Mouse (Mus musculus) adrenal gland, postnatal 0 days (tissue): ENCODE results near the gene Tcp11l2. TPM values are rescaled to one million over a fixed set of nuclear protein-coding genes. Genes with fewer than 3 reads are reported as not detected.

Experiments
- polyA plus RNA-seq: library from polyadenylated mRNA; unstranded; fragments of >200 nt; fragmentation: Nextera tagmentation; extraction: Ambion mirVana; gene quantifications from 2 replicates; pipeline ENCODE4 v1.2.1, GENCODE M21; 2015

The Tcp11l2 gene
- 35.9 and 57.1 TPM in 2 replicates for polyA plus RNA-seq

GRCm38 (mm10) chr10:84576395-84577070, at the start of gene Tcp11l2:
Gene Tcp11l2, plus strand, starts transcription at chr10:84576626.

GRCm38 (mm10) chr10:84533912-84534671, 42.3 kb upstream of the Tcp11l2 start, which contains the start of gene Ckap4:
Gene Ckap4, minus strand, starts transcription at chr10:84534062.

DNA sequence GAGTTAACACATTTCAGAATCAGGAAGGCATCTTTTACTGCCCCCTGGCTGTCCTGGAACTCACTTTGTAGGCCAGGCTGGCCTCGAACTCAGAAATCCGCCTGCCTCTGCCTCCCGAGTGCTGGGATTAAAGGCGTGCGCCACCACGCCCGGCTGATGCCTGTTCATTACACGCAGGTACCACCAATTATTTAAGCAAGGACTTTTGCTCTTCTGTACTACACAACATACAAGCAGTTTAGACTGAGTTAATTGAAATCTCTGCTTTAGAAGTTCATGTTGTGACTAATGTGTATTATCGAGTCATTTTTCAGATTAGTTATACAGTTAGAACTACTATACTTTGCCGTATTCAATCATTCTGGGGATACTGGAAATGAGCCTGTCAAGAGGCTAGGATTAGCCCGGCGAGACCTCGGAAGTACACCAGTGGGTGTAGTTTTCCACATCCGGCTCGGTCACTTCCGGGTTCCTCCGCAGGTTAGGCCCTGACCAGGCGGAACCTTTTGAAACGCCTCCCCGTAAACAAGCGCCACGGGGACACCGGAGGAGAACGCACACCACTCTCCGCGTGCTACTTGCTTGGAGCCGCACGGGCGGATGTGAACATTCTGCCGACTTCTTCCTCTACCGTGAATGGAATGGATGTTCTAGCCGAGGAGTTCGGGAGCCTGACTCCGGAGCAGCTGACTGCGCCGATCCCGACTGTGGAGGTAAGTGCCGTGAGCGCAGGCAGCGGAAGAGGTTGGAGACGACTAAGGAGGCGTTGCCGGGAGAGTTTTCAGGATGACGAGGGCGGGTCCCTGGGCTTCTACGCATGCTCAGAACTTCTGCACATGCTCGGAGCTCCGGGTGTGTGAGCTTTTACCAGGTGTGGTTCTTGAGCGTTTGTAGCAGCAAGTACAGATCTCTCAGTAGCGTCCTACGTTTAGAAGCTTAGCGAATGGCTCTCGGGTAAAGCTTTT, 45.7 kb downstream of the Tcp11l2 start, which contains the start of gene Polr3b:
Gene Polr3b, plus strand, starts transcription at position 467 of the 965 bp plus-strand sequence.

Other genes with a start within 250 kb of the Tcp11l2 start
- 1.4 and 2.1 TPM in 2 replicates for gene Nuak1, start 136.0 kb upstream of the Tcp11l2 start, polyA plus RNA-seq
- gene Ckap4, start 42.6 kb upstream of the Tcp11l2 start, polyA plus RNA-seq = 50.5 and 54.9 TPM in 2 replicates
- 6.4 and 9.6 TPM in 2 replicates for gene Polr3b, start 45.7 kb downstream of the Tcp11l2 start, polyA plus RNA-seq
- not detected in 2 replicates for gene Rfx4, start 179.4 kb downstream of the Tcp11l2 start, polyA plus RNA-seq